8 mouse cellular contexts compared by ENCODE assay signal in the genomic region with DNA sequence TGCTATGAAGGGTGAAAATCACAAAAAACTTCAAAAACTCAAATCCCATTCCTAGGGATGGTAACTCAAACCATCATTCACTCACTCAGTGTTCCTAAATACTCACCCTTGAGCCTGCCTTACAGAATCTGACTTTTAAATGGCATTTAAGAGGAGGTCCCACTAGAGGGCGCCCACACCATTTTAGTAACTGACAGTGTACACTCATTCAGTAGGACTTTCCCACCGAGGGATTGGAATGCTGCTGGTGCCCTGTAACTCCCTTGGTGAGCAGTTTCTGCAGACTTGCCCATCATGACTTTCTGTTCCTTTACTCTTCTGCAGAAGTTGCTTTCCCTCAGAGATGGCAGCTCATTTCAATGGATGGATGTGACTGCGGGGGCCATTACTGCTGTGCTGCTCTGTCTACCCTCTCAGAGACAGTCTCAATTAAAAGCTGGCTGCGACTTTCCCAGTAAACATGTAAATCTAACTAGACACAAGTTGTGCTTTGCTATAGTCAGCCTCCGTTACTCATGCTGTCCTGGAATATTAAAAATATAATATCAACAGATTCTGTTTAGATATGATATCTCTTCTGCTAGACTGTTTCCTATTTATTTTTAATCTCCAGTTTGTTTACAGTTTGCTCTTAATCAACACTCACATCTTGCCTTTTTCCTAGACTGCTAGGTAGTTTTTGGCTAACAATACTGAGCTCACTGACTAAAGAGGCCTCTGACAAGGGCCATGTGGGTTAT.
DNase-seq lines count a peak whose midpoint lies in the region; ATAC-seq lines count a peak whose summit lies in the region.

No protein-coding gene starts in this region.

- H3K9ac ChIP-seq in hindbrain, embryonic 13.5 days, result no peak overlapping the region
- H3K9ac ChIP-seq in midbrain, embryonic 14.5 days (replicated peaks; ENCODE audit: low read length), result no peak overlapping the region

- no peak overlapping the region for H3K4me3 ChIP-seq in hindbrain, embryonic 10.5 days
- H3K4me3 ChIP-seq in hindbrain, embryonic 13.5 days, result no peak overlapping the region
- H3K4me3 ChIP-seq in limb, embryonic 10.5 days, result no peak overlapping the region
- H3K4me3 ChIP-seq in midbrain, embryonic 14.5 days (replicated peaks; ENCODE audit: low read depth, low read length), result no peak overlapping the region

- no peak overlapping the region for H3K4me2 ChIP-seq in hindbrain, embryonic 13.5 days
- H3K4me2 ChIP-seq in midbrain, embryonic 14.5 days (ENCODE audit: low read length), result no peak overlapping the region

- peaks cover 22% of the 10 kb centered on the region for H3K36me3 ChIP-seq in hindbrain, embryonic 10.5 days
- peaks cover 37% of the 10 kb centered on the region for H3K36me3 ChIP-seq in hindbrain, embryonic 13.5 days
- peaks cover 25% of the 10 kb centered on the region for H3K36me3 ChIP-seq in limb, embryonic 10.5 days
- peaks cover 27% of the 10 kb centered on the region; the same call in 1 of the 2 replicates for H3K36me3 ChIP-seq in midbrain, embryonic 14.5 days (ENCODE audit: control insufficient read depth, insufficient read depth, low read length)

- ATAC-seq in hindbrain, embryonic 13.5 days (ENCODE audit: low FRiP score), result no peak
- ATAC-seq in granulocyte monocyte progenitor cell, adult 5-6 weeks (replicated peaks; ENCODE audit: poor library complexity, severe bottlenecking), result peak; percentile 89
- no peak for ATAC-seq in midbrain, embryonic 14.5 days (ENCODE audit: low FRiP score, low TSS enrichment)

- no peaks in the 10 kb centered on the region for H3K27me3 ChIP-seq in hindbrain, embryonic 10.5 days (ENCODE audit: insufficient read depth, poor library complexity, severe bottlenecking)
- no peaks in the 10 kb centered on the region for H3K27me3 ChIP-seq in hindbrain, embryonic 13.5 days
- no peaks in the 10 kb centered on the region for H3K27me3 ChIP-seq in limb, embryonic 10.5 days (ENCODE audit: low read depth, poor library complexity, severe bottlenecking)
- no peaks in the 10 kb centered on the region for H3K27me3 ChIP-seq in midbrain, embryonic 14.5 days (ENCODE audit: control insufficient read depth, insufficient read depth, low read length)

- H3K9me3 ChIP-seq in hindbrain, embryonic 10.5 days, result no peaks in the 10 kb centered on the region
- no peaks in the 10 kb centered on the region for H3K9me3 ChIP-seq in hindbrain, embryonic 13.5 days
- no peaks in the 10 kb centered on the region for H3K9me3 ChIP-seq in limb, embryonic 10.5 days (replicated peaks)
- no peaks in the 10 kb centered on the region for H3K9me3 ChIP-seq in midbrain, embryonic 14.5 days (ENCODE audit: control insufficient read depth, low read length)

- WGBS in hindbrain, embryonic 10.5 days, result 49% methylated on average over 5 of the region's 5 CpGs
- 50% methylated on average over 5 of the region's 5 CpGs for WGBS in hindbrain, embryonic 13.5 days
- WGBS in limb, embryonic 10.5 days, result 45% methylated on average over 5 of the region's 5 CpGs
- WGBS in midbrain, embryonic 14.5 days, result 49% methylated on average over 5 of the region's 5 CpGs

- no peaks in the 10 kb centered on the region for H3K4me1 ChIP-seq in hindbrain, embryonic 10.5 days (replicated peaks)
- 0 out of 2 replicates have a peak, but pooled peaks cover 3% of the 10 kb centered on the region for H3K4me1 ChIP-seq in hindbrain, embryonic 13.5 days (replicated peaks)
- no peaks in the 10 kb centered on the region for H3K4me1 ChIP-seq in limb, embryonic 10.5 days
- H3K4me1 ChIP-seq in midbrain, embryonic 14.5 days (ENCODE audit: control insufficient read depth, insufficient read depth, low read length), result no peaks in the 10 kb centered on the region

- DNase-seq in hindbrain, embryonic 10.5 days (ENCODE audit: low spot score), result peak; percentile 75
- DNase-seq in embryo, embryonic 11.5 days (ENCODE audit: low read depth, low spot score), result peak; percentile 79
- DNase-seq in kidney, adult 18-20 months, result peak; percentile 88
- peak; percentile 82 for DNase-seq in limb, embryonic 10.5 days (ENCODE audit: low spot score)
- DNase-seq in midbrain, embryonic 14.5 days, result peak; percentile 97
- DNase-seq in spleen, postnatal 10 days (ENCODE audit: low spot score in 2 of 2), result peak; percentile 54 to 82

- no peak overlapping the region for H3K27ac ChIP-seq in hindbrain, embryonic 10.5 days
- no peak overlapping the region for H3K27ac ChIP-seq in hindbrain, embryonic 13.5 days
- H3K27ac ChIP-seq in limb, embryonic 10.5 days, result no peak overlapping the region
- no peak overlapping the region for H3K27ac ChIP-seq in midbrain, embryonic 14.5 days (replicated peaks; ENCODE audit: low read depth, low read length)
